Comparison of ENCODE assay signal across 27 mouse cellular contexts in genomic region chrX:99873920-99874296, GRCm38 (mm10). TPM values are rescaled to one million over a fixed set of nuclear protein-coding genes. Genes with fewer than 3 reads are reported as not detected.
A peak's percentile ranks its signal among the peaks of the same experiment; 100 is the strongest.
DNase-seq lines count a peak whose midpoint lies in the region; ATAC-seq and TF ChIP-seq lines count a peak whose summit lies in the region.
"Had no signal": no experiment of that assay in that cellular context is flagged by ENCODE, and none has a peak within 500 bp of the region (broad histone marks: within the 10 kb centered on the region; RNA-seq: fewer than 3 reads in every experiment).

No protein-coding gene starts in this region.

- H3K9ac ChIP-seq in forebrain, embryonic 13.5 days, result no peak overlapping the region
- H3K9ac ChIP-seq in forebrain, embryonic 11.5 days (ENCODE audit: low read length), result no peak overlapping the region
- no peak overlapping the region for H3K9ac ChIP-seq in heart, embryonic 11.5 days (ENCODE audit: low read depth, low read length)
- no peak overlapping the region for H3K9ac ChIP-seq in heart, postnatal 0 days (replicated peaks; ENCODE audit: low read depth, low read length)
- no peak overlapping the region for H3K9ac ChIP-seq in lung, embryonic 16.5 days (ENCODE audit: low read length)
- H3K9ac ChIP-seq: embryonic facial prominence, embryonic 13.5 days; kidney, embryonic 15.5 days; midbrain, embryonic 12.5 days; neural tube, embryonic 15.5 days had no signal

- TF ChIP-seq CTCF in heart, postnatal 0 days (IDR thresholded peaks at IDR 0.05; ENCODE audit: low read depth), result no peak

- H3K4me3 ChIP-seq in forebrain, embryonic 13.5 days, result no peak overlapping the region
- H3K4me3 ChIP-seq in forebrain, embryonic 11.5 days (ENCODE audit: low read depth, low read length), result no peak overlapping the region
- H3K4me3 ChIP-seq in heart, embryonic 11.5 days (ENCODE audit: low read depth, low read length), result no peak overlapping the region
- no peak overlapping the region for H3K4me3 ChIP-seq in heart, postnatal 0 days (ENCODE audit: low read depth, low read length)
- H3K4me3 ChIP-seq in lung, embryonic 16.5 days (ENCODE audit: low read length), result no peak overlapping the region
- H3K4me3 ChIP-seq: embryonic facial prominence, embryonic 13.5 days; erythroblast, embryonic 14.5 days; kidney, embryonic 15.5 days; midbrain, embryonic 12.5 days; neural tube, embryonic 15.5 days had no signal

- H3K27ac ChIP-seq in forebrain, embryonic 13.5 days, result no peak overlapping the region
- no peak overlapping the region for H3K27ac ChIP-seq in forebrain, embryonic 11.5 days (ENCODE audit: low read depth, low read length)
- H3K27ac ChIP-seq in heart, embryonic 11.5 days (ENCODE audit: low read depth, low read length), result 0 out of 2 replicates have a peak overlapping the region, but pooled peaks have one; percentile 50
- peak overlapping the region; percentile 79 for H3K27ac ChIP-seq in heart, postnatal 0 days (ENCODE audit: low read depth)
- 0 out of 2 replicates have a peak overlapping the region, but pooled peaks have one; percentile 24 for H3K27ac ChIP-seq in lung, embryonic 16.5 days (ENCODE audit: low read length)
- H3K27ac ChIP-seq: embryonic facial prominence, embryonic 13.5 days; kidney, embryonic 15.5 days; midbrain, embryonic 12.5 days; neural tube, embryonic 15.5 days had no signal

- no peak for DNase-seq in forebrain, embryonic 11.5 days (ENCODE audit: low spot score)
- no peak for DNase-seq in heart, postnatal 36 days
- DNase-seq in heart, postnatal 0 days (ENCODE audit: low spot score), result no peak
- no peak for DNase-seq in heart, adult 9 months (ENCODE audit: low spot score in 2 of 2)
- no peak for DNase-seq in lung, postnatal 14 days
- DNase-seq: adrenal gland, postnatal 10 days; cerebellum, adult 8-10 months; cerebellum, postnatal 36 days; embryo, embryonic 11 days; kidney, adult 11 months; kidney, postnatal 36 days; layer of hippocampus, postnatal 36 days; right cerebral cortex, adult 18-20 months; thymus, postnatal 14 days had no signal

- no peaks in the 10 kb centered on the region for H3K4me1 ChIP-seq in forebrain, embryonic 13.5 days
- H3K4me1 ChIP-seq in forebrain, embryonic 11.5 days (replicated peaks; ENCODE audit: control insufficient read depth, insufficient read depth, low read length), result no peaks in the 10 kb centered on the region
- H3K4me1 ChIP-seq in heart, embryonic 11.5 days (ENCODE audit: control insufficient read depth, insufficient read depth, low read length), result no peaks in the 10 kb centered on the region
- H3K4me1 ChIP-seq in heart, postnatal 0 days (ENCODE audit: control insufficient read depth, insufficient read depth), result no peaks in the 10 kb centered on the region
- no peaks in the 10 kb centered on the region for H3K4me1 ChIP-seq in lung, embryonic 16.5 days (replicated peaks; ENCODE audit: control insufficient read depth, insufficient read depth, low read length)
- H3K4me1 ChIP-seq: kidney, embryonic 15.5 days; midbrain, embryonic 12.5 days; neural tube, embryonic 15.5 days had no signal

- 0 out of 2 replicates have a peak, but pooled peaks cover 3% of the 10 kb centered on the region for H3K27me3 ChIP-seq in forebrain, embryonic 13.5 days
- peaks cover 6% of the 10 kb centered on the region; the same call in 1 of the 2 replicates for H3K27me3 ChIP-seq in forebrain, embryonic 11.5 days (ENCODE audit: control insufficient read depth, insufficient read depth, low read length)
- 0 out of 2 replicates have a peak, but pooled peaks cover 3% of the 10 kb centered on the region for H3K27me3 ChIP-seq in heart, embryonic 11.5 days (ENCODE audit: control insufficient read depth, insufficient read depth, low read length)
- H3K27me3 ChIP-seq in heart, postnatal 0 days (ENCODE audit: control insufficient read depth, insufficient read depth, low read length), result no peaks in the 10 kb centered on the region
- no peaks in the 10 kb centered on the region; the same call in 1 of the 2 replicates for H3K27me3 ChIP-seq in lung, embryonic 16.5 days (ENCODE audit: control insufficient read depth, insufficient read depth, low read depth, low read length)

- WGBS in forebrain, embryonic 13.5 days, result 25% methylated on average over 4 of the region's 4 CpGs
- WGBS in forebrain, embryonic 11.5 days, result 31% methylated on average over 4 of the region's 4 CpGs
- WGBS in heart, embryonic 11.5 days (ENCODE audit: insufficient replicate concordance), result 42% methylated on average over 4 of the region's 4 CpGs
- 24% methylated on average over 4 of the region's 4 CpGs for WGBS in heart, postnatal 0 days
- WGBS in lung, embryonic 16.5 days, result 24% methylated on average over 4 of the region's 4 CpGs

- intact Hi-C loops in heart, postnatal 36 days (cut with DNase I), result no loop called here

- no peak for TF ChIP-seq EP300 in heart, postnatal 0 days (IDR thresholded peaks at IDR 0.05; ENCODE audit: low read depth)

- peak; percentile 63; the same call in 1 of the 2 replicates for ATAC-seq in forebrain, embryonic 13.5 days
- no peak for ATAC-seq in forebrain, embryonic 11.5 days (replicated peaks; ENCODE audit: low FRiP score)
- no peak for ATAC-seq in heart, embryonic 11.5 days (replicated peaks; ENCODE audit: insufficient number of reproducible peaks, low FRiP score, low TSS enrichment)
- ATAC-seq in heart, postnatal 0 days (ENCODE audit: insufficient read depth, low read depth), result peak; percentile 6; the same call in 1 of the 2 replicates
- peak; percentile 74 for ATAC-seq in lung, embryonic 16.5 days (ENCODE audit: low read depth)
- ATAC-seq: activated CD4-positive, CD25-positive, alpha-beta regulatory T cell, adult 4 months had no signal

- no peaks in the 10 kb centered on the region for H3K9me3 ChIP-seq in forebrain, embryonic 13.5 days (replicated peaks)
- H3K9me3 ChIP-seq in forebrain, embryonic 11.5 days (ENCODE audit: control insufficient read depth, low read length), result no peaks in the 10 kb centered on the region
- no peaks in the 10 kb centered on the region for H3K9me3 ChIP-seq in heart, embryonic 11.5 days (replicated peaks; ENCODE audit: control insufficient read depth, low read length)
- no peaks in the 10 kb centered on the region for H3K9me3 ChIP-seq in heart, postnatal 0 days (replicated peaks; ENCODE audit: control insufficient read depth, low read length)
- no peaks in the 10 kb centered on the region for H3K9me3 ChIP-seq in lung, embryonic 16.5 days (ENCODE audit: control insufficient read depth, low read length)
- H3K9me3 ChIP-seq: embryonic facial prominence, embryonic 13.5 days; kidney, embryonic 15.5 days; midbrain, embryonic 12.5 days; neural tube, embryonic 15.5 days had no signal

- H3K4me2 ChIP-seq in forebrain, embryonic 13.5 days, result no peak overlapping the region
- no peak overlapping the region for H3K4me2 ChIP-seq in forebrain, embryonic 11.5 days (ENCODE audit: low read depth, low read length, severe bottlenecking)
- H3K4me2 ChIP-seq in heart, embryonic 11.5 days, result no peak overlapping the region
- no peak overlapping the region for H3K4me2 ChIP-seq in heart, postnatal 0 days (ENCODE audit: low read depth, low read length)
- no peak overlapping the region for H3K4me2 ChIP-seq in lung, embryonic 16.5 days (ENCODE audit: low read depth, low read length)
- H3K4me2 ChIP-seq: embryonic facial prominence, embryonic 13.5 days; kidney, embryonic 15.5 days; midbrain, embryonic 12.5 days; neural tube, embryonic 15.5 days had no signal

- H3K36me3 ChIP-seq in forebrain, embryonic 13.5 days (ENCODE audit: poor library complexity, severe bottlenecking), result no peaks in the 10 kb centered on the region
- no peaks in the 10 kb centered on the region for H3K36me3 ChIP-seq in forebrain, embryonic 11.5 days (ENCODE audit: control insufficient read depth, insufficient read depth, low read length)
- H3K36me3 ChIP-seq in heart, embryonic 11.5 days (ENCODE audit: control insufficient read depth, insufficient read depth, low read length), result no peaks in the 10 kb centered on the region
- H3K36me3 ChIP-seq in heart, postnatal 0 days (replicated peaks; ENCODE audit: control insufficient read depth, insufficient read depth, low read length), result no peaks in the 10 kb centered on the region
- H3K36me3 ChIP-seq in lung, embryonic 16.5 days (ENCODE audit: control insufficient read depth, insufficient read depth, low read length), result no peaks in the 10 kb centered on the region
- H3K36me3 ChIP-seq: embryonic facial prominence, embryonic 13.5 days; kidney, embryonic 15.5 days; midbrain, embryonic 12.5 days; neural tube, embryonic 15.5 days had no signal

RNA-seq across cellular contexts. Expression of gene Tmem28, which starts 53.1 kb away (rescaled TPM):
- 1.1 TPM in 2 replicates for polyA plus RNA-seq in forebrain, embryonic 13.5 days (2015; fragmentation: Nextera tagmentation; extraction: Ambion mirVana)
- 1.2 and 1.3 TPM in 2 replicates for polyA plus RNA-seq in forebrain, embryonic 11.5 days (2014; fragmentation: Nextera tagmentation; extraction: Ambion mirVana)
- polyA plus RNA-seq in heart, embryonic 11.5 days (2014; fragmentation: Nextera tagmentation; extraction: Ambion mirVana), result 0.11 TPM in 1 of 2 replicates, not detected in the other
- not detected for total RNA-seq in heart, postnatal 36 days (2021)
- not detected in 2 replicates for total RNA-seq in heart, postnatal 0 days (2014; rRNA removed; ENCODE audit: low replicate concordance)
- polyA plus RNA-seq in heart, postnatal 0 days (2015; fragmentation: Nextera tagmentation; extraction: Ambion mirVana), result not detected in 2 replicates
- polyA plus RNA-seq in lung, embryonic 16.5 days (2015; fragmentation: Nextera tagmentation; extraction: Ambion mirVana), result not detected in 2 replicates
- total RNA-seq: hematopoietic stem cell, adult 5-6 weeks; liver, adult 2 months; megakaryocyte, adult 5-6 weeks had no signal
- polyA plus RNA-seq: activated CD4-positive, CD25-positive, alpha-beta regulatory T cell, adult 4 months; erythroblast, embryonic 14.5 days; liver, adult 2 months; liver, embryonic 16.5 days had no signal

Comparison
In these comparisons a context has a peak if more than half of its experiments do, and no peak if none do; other contexts are left out.
1. ATAC-seq: peak in forebrain, embryonic 13.5 days (single experiment), heart, postnatal 0 days (single experiment) and lung, embryonic 16.5 days (single experiment); none in forebrain, embryonic 11.5 days (single experiment) and heart, embryonic 11.5 days (single experiment).
2. H3K27ac ChIP-seq: peak in heart, embryonic 11.5 days (single experiment), heart, postnatal 0 days (single experiment) and lung, embryonic 16.5 days (single experiment); none in forebrain, embryonic 13.5 days (single experiment) and forebrain, embryonic 11.5 days (single experiment).